Mouse (Mus musculus): Measurements from ENCODE around the gene Rnasek. TPM values are rescaled to one million over a fixed set of nuclear protein-coding genes. Genes with fewer than 3 reads are reported as not detected.

Gene Rnasek
- polyA plus RNA-seq, 1 experiment: 339 TPM

DNA sequence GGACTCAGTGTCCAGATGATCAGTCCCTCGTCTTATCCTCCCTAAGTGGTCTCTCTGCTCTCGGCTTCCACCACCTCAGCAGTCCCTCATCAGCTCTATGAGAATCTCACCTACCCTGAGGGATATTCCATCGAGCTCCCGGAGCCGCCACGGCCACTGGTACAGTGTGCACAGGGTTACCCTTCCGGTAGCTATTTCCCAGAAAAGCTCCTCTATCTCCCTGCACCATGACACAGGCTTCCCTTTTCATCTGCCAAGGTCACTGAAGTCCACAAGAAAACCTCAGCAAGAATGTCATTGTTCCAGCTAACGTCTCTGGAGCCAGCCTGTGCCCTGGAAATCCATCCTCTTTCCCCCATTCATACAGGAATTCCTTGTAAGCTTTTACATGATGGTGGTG, 12.2 kb upstream of the Rnasek start:
- H3K4me3 ChIP-seq: no peak overlapping the region
- TF ChIP-seq SRF (IDR thresholded peaks at IDR 0.05; ENCODE audit: control insufficient read depth, insufficient read length, low read depth) (no peak), TCF3 (IDR thresholded peaks at IDR 0.05; ENCODE audit: insufficient read length, low read depth) (no peak), REST (IDR thresholded peaks at IDR 0.05; ENCODE audit: insufficient read depth, insufficient read length) (no peak), MYOD1 (IDR thresholded peaks at IDR 0.05; ENCODE audit: control insufficient read depth in 1 of 3, insufficient read length in 2 of 3, low read depth in 2 of 3) (no peak), MYOG (IDR thresholded peaks at IDR 0.05; ENCODE audit: control insufficient read depth in 1 of 3, insufficient read depth in 1 of 3, insufficient read length in 2 of 3, low read depth in 2 of 3) (no peak), POLR2AphosphoS2 (IDR thresholded peaks at IDR 0.05; ENCODE audit: insufficient read length, low read depth) (no peak), TCF12 (IDR thresholded peaks at IDR 0.05; ENCODE audit: insufficient read depth, poor library complexity, severe bottlenecking) (no peak), POLR2A (IDR thresholded peaks at IDR 0.05; ENCODE audit: insufficient read length, low read depth) (no peak), USF1 (IDR thresholded peaks at IDR 0.05; ENCODE audit: low read depth) (no peak), E2F4 (IDR thresholded peaks at IDR 0.05; ENCODE audit: insufficient read depth) (no peak), CEBPB (IDR thresholded peaks at IDR 0.05; ENCODE audit: insufficient read depth, poor library complexity, severe bottlenecking) (no peak), MAX (IDR thresholded peaks at IDR 0.05; ENCODE audit: low read depth) (no peak)
- H3K4me2 ChIP-seq (ENCODE audit: low read depth): no peak overlapping the region
- H3K27me3 ChIP-seq (ENCODE audit: control insufficient read depth, insufficient read depth, insufficient read length): peaks cover 30% of the 10 kb centered on the region
- no peak overlapping the region for H3ac ChIP-seq (ENCODE audit: control insufficient read depth, insufficient read length)
- H3K36me3 ChIP-seq (ENCODE audit: control insufficient read depth, insufficient read depth): no peaks in the 10 kb centered on the region
- no peaks in the 10 kb centered on the region for H3K79me2 ChIP-seq (ENCODE audit: control insufficient read depth, insufficient read depth)

DNA sequence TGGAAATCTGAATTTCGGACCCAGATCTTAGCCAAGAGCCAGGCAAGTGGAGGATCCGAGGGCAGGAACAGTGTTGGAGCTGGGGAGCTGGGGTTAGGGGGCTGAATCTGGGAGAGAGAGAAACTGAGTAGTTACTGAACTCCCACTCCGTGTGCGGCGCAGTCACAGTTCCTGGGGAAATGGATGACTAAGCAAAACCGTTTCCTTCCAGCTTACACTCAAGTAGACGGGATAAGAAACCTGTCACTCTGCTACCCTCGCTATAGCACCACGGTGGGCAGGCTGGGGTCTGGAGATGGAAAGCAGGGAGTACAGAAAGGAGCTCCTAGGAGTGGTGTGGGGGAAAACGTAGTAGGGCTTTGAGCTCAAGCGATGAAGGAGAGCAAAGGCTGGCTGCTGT, 10.5 kb upstream of the Rnasek start:
- Histone ChIP-seq H3ac (ENCODE audit: control insufficient read depth, insufficient read length) (no peak overlapping the region), H3K4me3 (no peak overlapping the region), H3K27me3 (ENCODE audit: control insufficient read depth, insufficient read depth, insufficient read length) (peaks cover 38% of the 10 kb centered on the region), H3K36me3 (ENCODE audit: control insufficient read depth, insufficient read depth) (no peaks in the 10 kb centered on the region), H3K79me2 (ENCODE audit: control insufficient read depth, insufficient read depth) (no peaks in the 10 kb centered on the region), H3K4me2 (ENCODE audit: low read depth) (no peak overlapping the region)
- TF ChIP-seq CEBPB (IDR thresholded peaks at IDR 0.05; ENCODE audit: insufficient read depth, poor library complexity, severe bottlenecking): no peak
- TF ChIP-seq MAX (IDR thresholded peaks at IDR 0.05; ENCODE audit: low read depth): no peak
- TF ChIP-seq MYOD1 (IDR thresholded peaks at IDR 0.05; ENCODE audit: control insufficient read depth in 1 of 3, insufficient read length in 2 of 3, low read depth in 2 of 3): no peak
- TF ChIP-seq E2F4 (IDR thresholded peaks at IDR 0.05; ENCODE audit: insufficient read depth): no peak
- no peak for TF ChIP-seq POLR2AphosphoS2 (IDR thresholded peaks at IDR 0.05; ENCODE audit: insufficient read length, low read depth)
- no peak for TF ChIP-seq TCF12 (IDR thresholded peaks at IDR 0.05; ENCODE audit: insufficient read depth, poor library complexity, severe bottlenecking)

DNA sequence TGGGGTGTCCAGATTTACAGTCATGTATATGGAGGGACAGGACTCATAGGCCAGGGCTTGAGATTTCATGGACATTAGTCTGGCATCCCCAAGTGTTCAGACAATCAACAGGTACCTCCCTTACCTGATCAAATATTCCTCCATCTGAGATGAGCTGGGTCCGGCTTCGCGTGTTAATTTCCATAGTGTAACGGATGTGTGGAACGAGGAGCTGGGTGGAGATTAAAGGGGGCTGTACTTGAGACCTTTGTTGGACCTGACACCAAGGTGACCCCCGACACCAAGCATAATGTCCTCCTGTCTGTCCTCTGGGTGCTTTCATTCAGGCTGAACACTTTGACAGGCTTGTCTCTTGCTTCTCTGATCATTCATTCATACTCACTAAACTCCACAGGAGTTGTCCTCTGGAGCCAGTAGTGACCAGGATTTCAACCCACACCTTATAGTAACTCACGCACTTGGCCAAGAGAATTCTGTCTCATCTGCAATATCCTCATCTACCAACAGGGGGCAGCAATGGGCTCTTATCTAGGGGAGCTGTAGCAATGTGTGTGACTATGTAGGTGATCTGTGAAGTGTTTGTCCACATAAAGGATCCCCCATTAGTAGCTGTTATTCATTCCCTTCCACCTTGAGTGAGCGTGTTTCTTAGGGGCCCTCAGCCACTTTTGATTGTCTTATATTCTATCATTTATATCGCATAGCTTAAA, 7.6 kb upstream of the Rnasek start:
- Histone ChIP-seq H3K4me2 (ENCODE audit: low read depth) (no peak overlapping the region), H3K4me3 (no peak overlapping the region), H3K27me3 (ENCODE audit: control insufficient read depth, insufficient read depth, insufficient read length) (peaks cover 28% of the 10 kb centered on the region), H3K79me2 (ENCODE audit: control insufficient read depth, insufficient read depth) (no peaks in the 10 kb centered on the region), H3K36me3 (ENCODE audit: control insufficient read depth, insufficient read depth) (no peaks in the 10 kb centered on the region), H3ac (ENCODE audit: control insufficient read depth, insufficient read length) (no peak overlapping the region)
- no peak for TF ChIP-seq TCF12 (IDR thresholded peaks at IDR 0.05; ENCODE audit: insufficient read depth, poor library complexity, severe bottlenecking)
- no peak for TF ChIP-seq TCF3 (IDR thresholded peaks at IDR 0.05; ENCODE audit: insufficient read length, low read depth)
- no peak for TF ChIP-seq POLR2A (IDR thresholded peaks at IDR 0.05; ENCODE audit: insufficient read length, low read depth)
- TF ChIP-seq SRF (IDR thresholded peaks at IDR 0.05; ENCODE audit: control insufficient read depth, insufficient read length, low read depth): no peak
- no peak for TF ChIP-seq MYOG (IDR thresholded peaks at IDR 0.05; ENCODE audit: control insufficient read depth in 1 of 3, insufficient read depth in 1 of 3, insufficient read length in 2 of 3, low read depth in 2 of 3)
- TF ChIP-seq E2F4 (IDR thresholded peaks at IDR 0.05; ENCODE audit: insufficient read depth): no peak
- no peak for TF ChIP-seq MYOD1 (IDR thresholded peaks at IDR 0.05; ENCODE audit: control insufficient read depth in 1 of 3, insufficient read length in 2 of 3, low read depth in 2 of 3)
- TF ChIP-seq CEBPB (IDR thresholded peaks at IDR 0.05; ENCODE audit: insufficient read depth, poor library complexity, severe bottlenecking): no peak
- TF ChIP-seq POLR2AphosphoS2 (IDR thresholded peaks at IDR 0.05; ENCODE audit: insufficient read length, low read depth): no peak
- TF ChIP-seq USF1 (IDR thresholded peaks at IDR 0.05; ENCODE audit: low read depth): no peak
- no peak for TF ChIP-seq REST (IDR thresholded peaks at IDR 0.05; ENCODE audit: insufficient read depth, insufficient read length)
- TF ChIP-seq MAX (IDR thresholded peaks at IDR 0.05; ENCODE audit: low read depth): no peak

DNA sequence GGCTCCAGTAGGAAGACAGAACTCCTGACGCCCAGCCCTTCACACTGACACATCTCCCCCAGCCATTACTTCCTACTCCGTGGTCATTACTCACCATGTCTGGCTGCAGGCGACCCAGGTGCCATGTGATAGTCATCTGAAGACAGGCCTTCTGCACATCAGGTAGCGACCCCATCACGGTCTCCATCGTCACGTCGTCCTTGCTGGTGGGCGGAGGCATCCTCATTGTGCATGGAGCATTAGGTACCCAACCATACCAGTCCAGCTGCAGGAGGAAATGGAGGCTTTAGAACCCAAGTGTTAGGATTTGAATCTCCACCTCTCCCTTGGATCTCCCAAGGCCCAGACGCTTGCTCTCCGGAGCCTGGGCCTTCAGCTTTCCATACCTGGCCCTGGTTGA, 2.9 kb upstream of the Rnasek start:
- Histone ChIP-seq H3K79me2 (ENCODE audit: control insufficient read depth, insufficient read depth) (peaks cover 13% of the 10 kb centered on the region), H3ac (ENCODE audit: control insufficient read depth, insufficient read length) (no peak overlapping the region), H3K27me3 (ENCODE audit: control insufficient read depth, insufficient read depth, insufficient read length) (peaks cover 15% of the 10 kb centered on the region), H3K4me3 (no peak overlapping the region), H3K36me3 (ENCODE audit: control insufficient read depth, insufficient read depth) (no peaks in the 10 kb centered on the region), H3K4me2 (ENCODE audit: low read depth) (no peak overlapping the region)
- no peak for TF ChIP-seq USF1 (IDR thresholded peaks at IDR 0.05; ENCODE audit: low read depth)
- no peak for TF ChIP-seq MAX (IDR thresholded peaks at IDR 0.05; ENCODE audit: low read depth)
- no peak for TF ChIP-seq POLR2AphosphoS2 (IDR thresholded peaks at IDR 0.05; ENCODE audit: insufficient read length, low read depth)
- no peak for TF ChIP-seq MYOG (IDR thresholded peaks at IDR 0.05; ENCODE audit: control insufficient read depth in 1 of 3, insufficient read depth in 1 of 3, insufficient read length in 2 of 3, low read depth in 2 of 3)
- TF ChIP-seq POLR2A (IDR thresholded peaks at IDR 0.05; ENCODE audit: insufficient read length, low read depth): no peak
- no peak for TF ChIP-seq MYOD1 (IDR thresholded peaks at IDR 0.05; ENCODE audit: control insufficient read depth in 1 of 3, insufficient read length in 2 of 3, low read depth in 2 of 3)
- TF ChIP-seq TCF12 (IDR thresholded peaks at IDR 0.05; ENCODE audit: insufficient read depth, poor library complexity, severe bottlenecking): no peak
- TF ChIP-seq E2F4 (IDR thresholded peaks at IDR 0.05; ENCODE audit: insufficient read depth): no peak
- TF ChIP-seq REST (IDR thresholded peaks at IDR 0.05; ENCODE audit: insufficient read depth, insufficient read length): no peak
- no peak for TF ChIP-seq TCF3 (IDR thresholded peaks at IDR 0.05; ENCODE audit: insufficient read length, low read depth)
- no peak for TF ChIP-seq CEBPB (IDR thresholded peaks at IDR 0.05; ENCODE audit: insufficient read depth, poor library complexity, severe bottlenecking)
- no peak for TF ChIP-seq SRF (IDR thresholded peaks at IDR 0.05; ENCODE audit: control insufficient read depth, insufficient read length, low read depth)
